Mouse (Mus musculus) intestine, embryonic 14.5 days (tissue): ENCODE data around the gene Hpse2. TPM values are rescaled to one million over a fixed set of nuclear protein-coding genes. Genes with fewer than 3 reads are reported as not detected.
"Not testable (repeated sequence)": the region's sequence is repeated elsewhere in the genome, so short reads cannot be mapped to it uniquely, and the experiment has no call there.

Experiments used
- ATAC-seq: fragments of 200-750 bp; cut with Nextera tagmentation; replicated peaks from 2 replicates; pipeline ENCODE4 v1.8.0; 2017; ENCODE audit warnings: low read depth, moderate number of reproducible peaks, moderate TSS enrichment, moderate library complexity; ENCODE audit not compliant: low FRiP score, low TSS enrichment
- DNase-seq: peaks from one replicate; pipeline ENCODE4 v3.0.0-alpha.2; 2018; ENCODE audit warnings: low spot score
- H3K27ac ChIP-seq: fragments of 300-500 bp; sonication (generic); 2 replicates; pipeline ENCODE4 v1.5.1; 2014; ENCODE audit warnings: low read depth, mild to moderate bottlenecking, control low read depth
- H3K27me3 ChIP-seq: fragments of 300-500 bp; sonication (generic); replicated peaks from 2 replicates; pipeline ENCODE4 v1.6.1; 2014; ENCODE audit warnings: low read length, control low read depth; ENCODE audit not compliant: control insufficient read depth, insufficient read depth
- H3K36me3 ChIP-seq: fragments of 300-500 bp; sonication (generic); 2 replicates; pipeline ENCODE4 v1.6.1; 2014; ENCODE audit warnings: low read length, control low read depth; ENCODE audit not compliant: control insufficient read depth, insufficient read depth
- H3K4me1 ChIP-seq: fragments of 300-500 bp; sonication (generic); replicated peaks from 2 replicates; pipeline ENCODE4 v1.6.1; 2014; ENCODE audit warnings: low read length, control low read depth, mixed read lengths; ENCODE audit not compliant: control insufficient read depth, insufficient read depth
- H3K4me2 ChIP-seq: fragments of 300-500 bp; sonication (generic); 2 replicates; pipeline ENCODE4 v1.6.1; 2014; ENCODE audit warnings: low read length
- H3K4me3 ChIP-seq: fragments of 300-500 bp; sonication (generic); 2 replicates; pipeline ENCODE4 v1.5.1; 2014; ENCODE audit warnings: low read depth, low read length, control low read depth, mixed read lengths
- H3K9ac ChIP-seq: fragments of 300-500 bp; sonication (generic); 2 replicates; pipeline ENCODE4 v1.6.1; 2014; ENCODE audit warnings: mild to moderate bottlenecking, low read length
- H3K9me3 ChIP-seq: fragments of 300-500 bp; sonication (generic); 2 replicates; pipeline ENCODE4 v1.6.1; 2016; ENCODE audit warnings: low read length, control low read depth; ENCODE audit not compliant: control insufficient read depth
- WGBS: fragments of 180-500 bp; shearing (Covaris S2); extraction: QIAGEN DNeasy Blood & Tissue Kit; methylation state at CpG from one replicate; pipeline ENCODE4 v1.1.7; 2014; 5-methylcytosine and 5-hydroxymethylcytosine counted together
- polyA plus RNA-seq: library from polyadenylated mRNA; unstranded; fragments of >200 nt; fragmentation: Nextera tagmentation; extraction: Ambion mirVana; gene quantifications from 2 replicates; pipeline ENCODE4 v1.2.1, GENCODE M21; 2014

Gene Hpse2
- polyA plus RNA-seq, 1 experiment from 2014 or later: 20.3 TPM

DNA sequence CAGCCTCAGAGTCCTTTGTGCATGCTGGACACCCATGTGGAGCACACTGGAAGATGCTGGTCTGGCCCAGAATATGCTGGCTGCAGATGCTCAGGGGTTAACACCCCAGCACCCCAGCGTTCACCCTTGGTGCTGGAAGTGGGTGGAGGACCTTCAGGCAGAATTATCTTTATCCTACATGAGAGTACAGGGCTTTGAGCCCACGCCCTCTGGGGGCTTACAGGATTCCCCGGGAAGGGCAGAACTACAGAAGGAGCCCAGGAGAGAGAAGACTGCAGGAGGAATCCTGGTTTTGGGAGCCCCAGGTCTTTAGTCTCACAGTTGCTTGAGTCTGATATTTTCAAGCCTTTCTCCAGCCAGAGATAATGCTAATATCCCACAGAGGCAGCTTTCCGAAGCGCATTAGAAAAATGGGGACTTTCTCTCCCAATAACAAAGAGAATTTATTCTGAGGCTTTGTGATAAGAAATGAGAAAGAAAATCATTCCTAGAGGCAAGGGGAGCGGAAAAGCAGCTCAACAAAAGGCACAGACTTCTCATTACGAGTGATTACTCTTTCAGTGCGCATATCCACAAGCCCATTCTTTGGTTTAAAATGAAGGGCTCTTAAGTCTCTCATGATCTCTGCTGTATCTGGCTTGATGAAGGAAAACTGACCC is 602.5 kb downstream of the Hpse2 start:
- DNase-seq (no peak), ATAC-seq (no peak)
- no peak overlapping the region for H3K27ac ChIP-seq
- H3K36me3 ChIP-seq: no peaks in the 10 kb centered on the region
- no peak overlapping the region for H3K9ac ChIP-seq
- H3K27me3 ChIP-seq: no peaks in the 10 kb centered on the region
- H3K4me2 ChIP-seq: no peak overlapping the region
- no peaks in the 10 kb centered on the region for H3K9me3 ChIP-seq
- WGBS: 59% methylated on average over 8 of the region's 8 CpGs
- H3K4me3 ChIP-seq: no peak overlapping the region
- peaks cover 8% of the 10 kb centered on the region for H3K4me1 ChIP-seq

GRCm38 (mm10) chr19:42785129-42785528 is 603.0 kb downstream of the Hpse2 start:
- Histone ChIP-seq H3K4me2 (no peak overlapping the region), H3K4me3 (no peak overlapping the region), H3K27ac (no peak overlapping the region), H3K36me3 (no peaks in the 10 kb centered on the region), H3K9me3 (no peaks in the 10 kb centered on the region), H3K9ac (no peak overlapping the region), H3K4me1 (peaks cover 8% of the 10 kb centered on the region), H3K27me3 (no peaks in the 10 kb centered on the region)
- WGBS: 35% methylated on average over 2 of the region's 2 CpGs
- DNase-seq: no peak
- ATAC-seq: no peak

DNA sequence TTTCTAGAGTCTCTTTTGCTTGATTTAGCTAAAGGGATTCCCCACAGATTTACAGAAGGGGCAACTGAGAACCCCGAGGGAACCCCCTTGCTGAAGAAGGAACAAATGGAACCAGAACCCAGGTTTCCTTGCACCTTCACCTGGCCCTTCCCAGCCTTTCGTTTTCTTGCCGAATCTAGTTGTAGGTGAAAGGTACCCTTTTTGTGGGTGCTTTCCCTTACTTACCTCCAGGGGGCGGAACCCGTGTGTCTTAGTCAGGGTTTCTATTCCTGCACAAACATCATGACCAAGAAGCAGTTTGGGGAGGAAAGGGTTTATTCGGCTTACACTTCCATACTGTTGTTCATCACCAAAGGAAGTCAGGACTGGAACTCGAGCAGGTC is 608.0 kb downstream of the Hpse2 start:
- WGBS: 45% methylated on average over 7 of the region's 7 CpGs
- DNase-seq: not testable (repeated sequence)

GRCm38 (mm10) chr19:42779531-42780155 is 608.5 kb downstream of the Hpse2 start, which contains the start of gene Hps1:
Gene Hps1 (minus strand): TSS chr19:42779978.
- Histone ChIP-seq H3K36me3 (no peaks in the 10 kb centered on the region), H3K27ac (peak within 1 kb of the TSS; percentile 87), H3K9ac (peak within 1 kb of the TSS; percentile 65), H3K9me3 (no peaks in the 10 kb centered on the region), H3K4me2 (peak within 1 kb of the TSS; percentile 63), H3K4me1 (peaks cover 6% of the 10 kb centered on the region; the same call in 1 of the 2 replicates), H3K4me3 (peak within 1 kb of the TSS; percentile 67), H3K27me3 (no peaks in the 10 kb centered on the region)
- 1% methylated on average over 43 of the region's 43 CpGs for WGBS
- DNase-seq (peak; percentile 95), ATAC-seq (peak; percentile 96)

More for the DNA sequence above, 608.0 kb downstream of the Hpse2 start:
- Histone ChIP-seq H3K27ac (peak overlapping the region; percentile 87), H3K4me3 (peak overlapping the region; percentile 67), H3K9ac (peak overlapping the region; percentile 65), H3K4me2 (peak overlapping the region; percentile 63)
- not testable (repeated sequence) for H3K36me3 ChIP-seq, H3K4me1 ChIP-seq, H3K9me3 ChIP-seq, H3K27me3 ChIP-seq, ATAC-seq

DNA sequence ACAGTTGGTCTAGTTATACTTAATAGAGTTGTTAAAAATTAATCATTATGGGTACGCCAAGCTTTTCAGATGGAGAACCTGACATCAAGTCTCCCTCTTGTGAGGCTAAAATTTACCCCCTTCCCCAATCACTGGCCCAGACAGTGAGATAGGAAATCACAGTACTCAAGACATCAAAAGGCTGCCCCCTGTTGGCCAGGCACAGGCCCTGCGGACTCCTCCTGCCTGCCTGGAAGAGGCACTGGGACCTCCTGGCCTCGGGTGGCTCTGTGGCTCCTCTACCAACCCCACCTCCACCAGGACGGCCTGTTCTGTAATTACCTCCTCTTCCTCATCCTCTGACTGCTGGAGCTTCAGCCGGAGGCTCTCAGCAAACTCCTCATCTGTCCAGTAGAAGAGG is 610.4 kb downstream of the Hpse2 start:
- Histone ChIP-seq H3K27ac (no peak overlapping the region), H3K27me3 (no peaks in the 10 kb centered on the region), H3K9me3 (no peaks in the 10 kb centered on the region), H3K36me3 (no peaks in the 10 kb centered on the region), H3K9ac (no peak overlapping the region), H3K4me2 (no peak overlapping the region), H3K4me1 (peaks cover 6% of the 10 kb centered on the region; the same call in 1 of the 2 replicates), H3K4me3 (no peak overlapping the region)
- DNase-seq (no peak), ATAC-seq (no peak)
- WGBS: 76% methylated on average over 5 of the region's 5 CpGs

DNA sequence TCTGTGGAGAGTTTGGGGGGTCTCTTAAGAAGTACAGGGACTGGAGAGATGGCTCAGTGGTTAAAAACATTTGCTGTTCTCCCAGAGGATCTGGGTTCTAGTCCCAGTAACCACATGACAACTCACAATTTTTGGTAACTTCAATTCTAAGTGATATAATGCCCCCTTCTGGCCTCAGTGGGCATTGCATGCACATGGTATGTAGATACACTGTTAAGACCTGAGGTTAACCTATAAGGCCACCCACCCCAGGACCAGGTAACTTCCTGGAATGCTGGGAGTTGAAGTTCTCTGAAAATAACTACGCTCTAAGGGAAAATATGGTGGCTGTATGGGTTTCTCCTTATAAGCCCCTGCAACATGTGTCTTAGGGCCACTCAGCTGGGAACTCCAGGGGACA is 611.3 kb downstream of the Hpse2 start:
- Histone ChIP-seq H3K9me3 (no peaks in the 10 kb centered on the region), H3K27ac (no peak overlapping the region), H3K4me1 (peaks cover 6% of the 10 kb centered on the region; the same call in 1 of the 2 replicates), H3K27me3 (no peaks in the 10 kb centered on the region), H3K4me3 (no peak overlapping the region), H3K9ac (no peak overlapping the region), H3K4me2 (no peak overlapping the region), H3K36me3 (no peaks in the 10 kb centered on the region)
- WGBS: 92% methylated on average over 1 of the region's 1 CpGs
- DNase-seq (no peak), ATAC-seq (no peak)

GRCm38 (mm10) chr19:42770141-42770872 is 617.8 kb downstream of the Hpse2 start:
- Histone ChIP-seq H3K4me3 (no peak overlapping the region), H3K9ac (no peak overlapping the region), H3K36me3 (peaks cover 4% of the 10 kb centered on the region; the same call in 1 of the 2 replicates), H3K27me3 (no peaks in the 10 kb centered on the region), H3K27ac (no peak overlapping the region), H3K4me2 (no peak overlapping the region), H3K9me3 (no peaks in the 10 kb centered on the region), H3K4me1 (no peaks in the 10 kb centered on the region)
- WGBS: 85% methylated on average over 23 of the region's 23 CpGs
- DNase-seq (no peak), ATAC-seq (no peak)

GRCm38 (mm10) chr19:42769648-42770047 is 618.5 kb downstream of the Hpse2 start:
- H3K27ac ChIP-seq: no peak overlapping the region
- H3K4me3 ChIP-seq: no peak overlapping the region
- 89% methylated on average over 10 of the region's 10 CpGs for WGBS
- H3K9ac ChIP-seq: no peak overlapping the region
- no peak for DNase-seq
- no peaks in the 10 kb centered on the region for H3K9me3 ChIP-seq
- H3K36me3 ChIP-seq: peaks cover 4% of the 10 kb centered on the region; the same call in 1 of the 2 replicates
- H3K4me1 ChIP-seq: no peaks in the 10 kb centered on the region
- no peak overlapping the region for H3K4me2 ChIP-seq
- no peak for ATAC-seq
- H3K27me3 ChIP-seq: no peaks in the 10 kb centered on the region
